Mouse (Mus musculus): ENCODE measurements around the gene Bloc1s4.

The Bloc1s4 gene

GRCm38 (mm10) chr5:36748536-36749061 lies at the start of gene Bloc1s4:
TSS of gene Bloc1s4 (minus strand) at chr5:36748650.
- ChIA-PET CTCF (interaction anchor here in 3 of 4 experiments (0.5 to 1.6 kb wide), 5 partner anchors 9 to 117 kb away, joined by 3 to 12 read pairs (median 5); partner anchors contain the start of gene Man2b2 (in 1 of the 3)), POLR2A (interaction anchor here in 3 of 4 experiments (0.8 to 2.1 kb wide), 9 partner anchors 9 to 284 kb away, joined by 3 to 9 read pairs (median 5); partner anchors contain the start of gene Grpel1 (in 2 of the 3))

GRCm38 (mm10) chr5:36797291-36797690 lies 48.8 kb upstream of the Bloc1s4 start:
- POLR2A ChIA-PET: interaction anchor here (0.5 to 3.6 kb wide), 40 partner anchors 8 to 696 kb away, joined by 3 to 51 read pairs (median 5); partner anchors contain the start of genes Grpel1 (in 3 of the 4), Man2b2 (in 2 of the 4) and Evc2 (in 1 of the 4)
- CTCF ChIA-PET: interaction anchor here (0.6 to 2.0 kb wide), 14 partner anchors 10 to 492 kb away, joined by 3 to 11 read pairs (median 4); partner anchors contain the start of gene Man2b2 (in 3 of the 4)

GRCm38 (mm10) chr5:36796296-36797014 lies 48.0 kb upstream of the Bloc1s4 start, which contains the start of gene Mrfap1:
TSS of gene Mrfap1 (minus strand) at chr5:36796772.
- CTCF ChIA-PET: interaction anchor here (0.6 to 2.0 kb wide), 14 partner anchors 11 to 856 kb away, joined by 3 to 11 read pairs (median 4); partner anchors contain the start of gene Man2b2 (in 3 of the 4)
- POLR2A ChIA-PET: interaction anchor here (0.5 to 3.6 kb wide), 39 partner anchors 9 to 332 kb away, joined by 3 to 51 read pairs (median 5); partner anchors contain the start of genes Grpel1 (in 3 of the 4) and Man2b2 (in 2 of the 4)

GRCm38 (mm10) chr5:36795647-36796295 lies 47.3 kb upstream of the Bloc1s4 start:
- ChIA-PET POLR2A (interaction anchor here in 3 of 4 experiments (0.7 to 3.6 kb wide), 22 partner anchors 8 to 1040 kb away, joined by 3 to 51 read pairs (median 6); partner anchors contain the start of genes Man2b2 (in 2 of the 3) and Grpel1 (in 1 of the 3)), CTCF (interaction anchor here in 2 of 4 experiments (0.6 to 2.0 kb wide), 3 partner anchors 35 to 855 kb away, joined by 4 to 6 read pairs (median 6); partner anchors contain the start of gene Man2b2 (in 2 of the 2))

GRCm38 (mm10) chr5:36791861-36792260 lies 43.4 kb upstream of the Bloc1s4 start:
- CTCF ChIA-PET: interaction anchor here in 3 of 4 experiments (0.5 to 2.7 kb wide), 3 partner anchors 19 to 219 kb away, joined by 3 to 12 read pairs (median 7); no protein-coding TSS in a partner anchor
- POLR2A ChIA-PET: interaction anchor here in 2 of 4 experiments (0.7 to 3.9 kb wide), 6 partner anchors 16 to 1066 kb away, joined by 3 to 26 read pairs (median 4); no protein-coding TSS in a partner anchor

- CTCF ChIA-PET: no interaction called here
- POLR2A ChIA-PET: no interaction called here
Measured at GRCm38 (mm10) chr5:36786052-36786451, 37.6 kb upstream of the Bloc1s4 start.

- POLR2A ChIA-PET: interaction anchor here in 2 of 4 experiments (0.7 to 1.6 kb wide), 5 partner anchors 13 to 315 kb away, joined by 3 to 6 read pairs (median 3); partner anchors contain the start of gene Grpel1 (in 1 of the 2)
- CTCF ChIA-PET: interaction anchor here in 1 of 4 experiments (1.1 kb wide), 1 partner anchor 51 kb away, joined by 4 read pairs; the partner anchor contains the start of gene Man2b2
Measured at GRCm38 (mm10) chr5:36779512-36779911, 31.1 kb upstream of the Bloc1s4 start.

- POLR2A ChIA-PET: interaction anchor here in 2 of 4 experiments (0.7 to 7.4 kb wide), 7 partner anchors 9 to 314 kb away, joined by 3 to 48 read pairs (median 4); partner anchors contain the start of genes Grpel1 (in 1 of the 2) and Mrfap1 (in 1 of the 2)
- CTCF ChIA-PET: interaction anchor here in 1 of 4 experiments (1.1 kb wide), 2 partner anchors 15 to 51 kb away, joined by 3 to 4 read pairs; partner anchors contain the start of gene Man2b2
Measured at GRCm38 (mm10) chr5:36778901-36779300, 30.5 kb upstream of the Bloc1s4 start.

- ChIA-PET POLR2A (interaction anchor here in 3 of 4 experiments (0.5 to 7.4 kb wide), 24 partner anchors 8 to 561 kb away, joined by 3 to 48 read pairs (median 4); partner anchors contain the start of genes Mrfap1 (in 3 of the 3), Evc2 (in 1 of the 3) and Grpel1 (in 1 of the 3)), CTCF (interaction anchor here (0.6 to 3.1 kb wide), 11 partner anchors 14 to 1024 kb away, joined by 3 to 10 read pairs (median 3); partner anchors contain the start of gene Man2b2 (in 1 of the 4))
Measured at GRCm38 (mm10) chr5:36777186-36777585, 28.7 kb upstream of the Bloc1s4 start.

- CTCF ChIA-PET: interaction anchor here (0.6 to 3.1 kb wide), 9 partner anchors 32 to 55 kb away, joined by 3 to 10 read pairs (median 3); partner anchors contain the start of gene Man2b2 (in 1 of the 4)
- POLR2A ChIA-PET: interaction anchor here in 3 of 4 experiments (1.1 to 7.4 kb wide), 16 partner anchors 9 to 311 kb away, joined by 3 to 48 read pairs (median 5); partner anchors contain the start of genes Mrfap1 (in 2 of the 3), Grpel1 (in 1 of the 3) and Man2b2 (in 1 of the 3)
Measured at GRCm38 (mm10) chr5:36776021-36776575, 27.6 kb upstream of the Bloc1s4 start.

GRCm38 (mm10) chr5:36775317-36775716 lies 26.9 kb upstream of the Bloc1s4 start:
- CTCF ChIA-PET: interaction anchor here (0.5 to 3.1 kb wide), 9 partner anchors 12 to 377 kb away, joined by 3 to 10 read pairs (median 4); partner anchors contain the start of genes Man2b2 (in 1 of the 4) and Sorcs2 (in 1 of the 4)

GRCm38 (mm10) chr5:36772586-36772985 lies 24.1 kb upstream of the Bloc1s4 start:
- ChIA-PET POLR2A (interaction anchor here in 3 of 4 experiments (0.5 to 7.4 kb wide), 7 partner anchors 9 to 377 kb away, joined by 3 to 48 read pairs (median 4); partner anchors contain the start of gene Mrfap1 (in 2 of the 3)), CTCF (interaction anchor here in 1 of 4 experiments (0.5 kb wide), 1 partner anchor 186 kb away, joined by 3 read pairs; no protein-coding TSS in a partner anchor)

More at GRCm38 (mm10) chr5:36775317-36775716, 26.9 kb upstream of the Bloc1s4 start:
- POLR2A ChIA-PET: interaction anchor here in 3 of 4 experiments (0.7 to 7.4 kb wide), 17 partner anchors 9 to 311 kb away, joined by 3 to 48 read pairs (median 3); partner anchors contain the start of genes Grpel1 (in 1 of the 3), Man2b2 (in 1 of the 3) and Mrfap1 (in 1 of the 3)

- POLR2A ChIA-PET: interaction anchor here in 2 of 4 experiments (0.7 kb wide), 2 partner anchors 18 to 54 kb away, joined by 3 read pairs; no protein-coding TSS in a partner anchor
Measured at GRCm38 (mm10) chr5:36769603-36770002, 21.2 kb upstream of the Bloc1s4 start.

GRCm38 (mm10) chr5:36766958-36767703 lies 18.7 kb upstream of the Bloc1s4 start:
- ChIA-PET POLR2A (interaction anchor here in 3 of 4 experiments (0.6 to 1.4 kb wide), 7 partner anchors 8 to 185 kb away, joined by 3 to 7 read pairs (median 5); no protein-coding TSS in a partner anchor), CTCF (interaction anchor here in 2 of 4 experiments (0.6 to 1.1 kb wide), 3 partner anchors 16 to 985 kb away, joined by 3 read pairs; partner anchors contain the start of gene Man2b2 (in 1 of the 2))

More at GRCm38 (mm10) chr5:36769603-36770002, 21.2 kb upstream of the Bloc1s4 start:
- CTCF ChIA-PET: no interaction called here

GRCm38 (mm10) chr5:36759848-36760247 lies 11.4 kb upstream of the Bloc1s4 start:
- POLR2A ChIA-PET: interaction anchor here in 1 of 4 experiments (0.7 to 1.2 kb wide), 3 partner anchors 14 to 51 kb away, joined by 3 read pairs; no protein-coding TSS in a partner anchor
- CTCF ChIA-PET: interaction anchor here in 2 of 4 experiments (0.7 to 0.9 kb wide), 2 partner anchors 71 to 404 kb away, joined by 3 read pairs; partner anchors contain the start of gene Man2b2 (in 1 of the 2)
